Mouse (Mus musculus): ENCODE data around the gene Gchfr. TPM values are rescaled to one million over a fixed set of nuclear protein-coding genes. Genes with fewer than 3 reads are reported as not detected.

Gene Gchfr
- polyA plus RNA-seq, 1 experiment from 2014 or later, result 15.5 TPM

- Histone ChIP-seq H3K27ac (no peak overlapping the region), H3K27me3 (peaks cover 8% of the 10 kb centered on the region; the same call in 1 of the 2 replicates), H3K9ac (replicated peaks) (no peak overlapping the region), H3K4me1 (replicated peaks) (peaks cover 25% of the 10 kb centered on the region), H3K9me3 (no peaks in the 10 kb centered on the region), H3K36me3 (peaks cover 14% of the 10 kb centered on the region), H3K4me2 (replicated peaks) (no peak overlapping the region), H3K4me3 (replicated peaks) (peak overlapping the region; percentile 99)
- ATAC-seq, result no peak
Observed at GRCm38 (mm10) chr2:119157836-119158235, 9.7 kb upstream of the Gchfr start.

- peak overlapping the region; percentile 10; the same call in 1 of the 2 replicates for H3K9ac ChIP-seq (replicated peaks)
- 30% methylated on average over 2 of the region's 2 CpGs for WGBS
Observed at GRCm38 (mm10) chr2:119161247-119161646, 6.3 kb upstream of the Gchfr start.

GRCm38 (mm10) chr2:119163135-119163534, 4.4 kb upstream of the Gchfr start:
- Histone ChIP-seq H3K36me3 (no peaks in the 10 kb centered on the region), H3K27ac (no peak overlapping the region), H3K4me3 (replicated peaks) (no peak overlapping the region), H3K4me2 (replicated peaks) (no peak overlapping the region), H3K4me1 (replicated peaks) (peaks cover 20% of the 10 kb centered on the region), H3K27me3 (peaks cover 54% of the 10 kb centered on the region), H3K9ac (replicated peaks) (no peak overlapping the region), H3K9me3 (no peaks in the 10 kb centered on the region)
- WGBS, result 85% methylated on average over 3 of the region's 3 CpGs
- no peak for ATAC-seq

More at GRCm38 (mm10) chr2:119161247-119161646, 6.3 kb upstream of the Gchfr start:
- Histone ChIP-seq H3K4me2 (replicated peaks) (no peak overlapping the region), H3K4me1 (replicated peaks) (peaks cover 9% of the 10 kb centered on the region), H3K27me3 (peaks cover 35% of the 10 kb centered on the region), H3K9me3 (no peaks in the 10 kb centered on the region), H3K36me3 (no peaks in the 10 kb centered on the region), H3K27ac (no peak overlapping the region), H3K4me3 (replicated peaks) (no peak overlapping the region)
- ATAC-seq, result no peak

- H3K27ac ChIP-seq, result no peak overlapping the region
- 87% methylated on average over 4 of the region's 4 CpGs for WGBS
- no peak overlapping the region for H3K4me2 ChIP-seq (replicated peaks)
- peaks cover 61% of the 10 kb centered on the region for H3K27me3 ChIP-seq
- H3K9me3 ChIP-seq, result no peaks in the 10 kb centered on the region
- ATAC-seq, result no peak
- H3K4me1 ChIP-seq (replicated peaks), result peaks cover 20% of the 10 kb centered on the region
- no peak overlapping the region for H3K9ac ChIP-seq (replicated peaks)
- no peaks in the 10 kb centered on the region for H3K36me3 ChIP-seq
- H3K4me3 ChIP-seq (replicated peaks), result no peak overlapping the region
Observed at GRCm38 (mm10) chr2:119163999-119164398, 3.6 kb upstream of the Gchfr start.

GRCm38 (mm10) chr2:119165401-119165800, 2.2 kb upstream of the Gchfr start:
- H3K27ac ChIP-seq, result no peak overlapping the region
- no peak overlapping the region for H3K4me2 ChIP-seq (replicated peaks)
- no peaks in the 10 kb centered on the region for H3K36me3 ChIP-seq
- H3K4me1 ChIP-seq (replicated peaks), result peaks cover 20% of the 10 kb centered on the region
- H3K9ac ChIP-seq (replicated peaks), result no peak overlapping the region
- no peaks in the 10 kb centered on the region for H3K9me3 ChIP-seq
- H3K4me3 ChIP-seq (replicated peaks), result no peak overlapping the region
- H3K27me3 ChIP-seq, result peaks cover 59% of the 10 kb centered on the region
- no peak for ATAC-seq

- WGBS, result 2% methylated on average over 26 of the region's 26 CpGs
- Histone ChIP-seq H3K27me3 (peaks cover 54% of the 10 kb centered on the region), H3K4me3 (replicated peaks) (peak overlapping the region; percentile 54)
Observed at GRCm38 (mm10) chr2:119167866-119168256, 288 bp downstream of the Gchfr start.

GRCm38 (mm10) chr2:119170282-119170681, 2.7 kb downstream of the Gchfr start:
- 84% methylated on average over 2 of the region's 2 CpGs for WGBS
- Histone ChIP-seq H3K36me3 (peaks cover 10% of the 10 kb centered on the region), H3K9me3 (no peaks in the 10 kb centered on the region), H3K27ac (no peak overlapping the region), H3K27me3 (peaks cover 37% of the 10 kb centered on the region), H3K9ac (replicated peaks) (no peak overlapping the region), H3K4me2 (replicated peaks) (no peak overlapping the region), H3K4me1 (replicated peaks) (peaks cover 45% of the 10 kb centered on the region), H3K4me3 (replicated peaks) (no peak overlapping the region)
- ATAC-seq, result no peak

More at GRCm38 (mm10) chr2:119167866-119168256, 288 bp downstream of the Gchfr start:
- H3K9ac ChIP-seq (replicated peaks), result peak overlapping the region; percentile 62
- peaks cover 26% of the 10 kb centered on the region for H3K4me1 ChIP-seq (replicated peaks)
- ATAC-seq, result peak; percentile 54
- no peak overlapping the region for H3K27ac ChIP-seq
- peak overlapping the region; percentile 99 for H3K4me2 ChIP-seq (replicated peaks)
- no peaks in the 10 kb centered on the region for H3K36me3 ChIP-seq
- H3K9me3 ChIP-seq, result no peaks in the 10 kb centered on the region

- Histone ChIP-seq H3K4me3 (replicated peaks) (no peak overlapping the region), H3K4me1 (replicated peaks) (peaks cover 44% of the 10 kb centered on the region), H3K9me3 (no peaks in the 10 kb centered on the region), H3K27ac (no peak overlapping the region), H3K4me2 (replicated peaks) (no peak overlapping the region), H3K27me3 (peaks cover 24% of the 10 kb centered on the region), H3K9ac (replicated peaks) (no peak overlapping the region), H3K36me3 (peaks cover 17% of the 10 kb centered on the region)
- WGBS, result 83% methylated on average over 8 of the region's 8 CpGs
- no peak for ATAC-seq
Observed at GRCm38 (mm10) chr2:119171574-119171973, 4.0 kb downstream of the Gchfr start.

GRCm38 (mm10) chr2:119172446-119172845, 4.9 kb downstream of the Gchfr start:
- peak overlapping the region; percentile 48; the same call in 1 of the 2 replicates for H3K9ac ChIP-seq (replicated peaks)
- H3K27me3 ChIP-seq, result peaks cover 15% of the 10 kb centered on the region
- H3K4me3 ChIP-seq (replicated peaks), result no peak overlapping the region
- H3K27ac ChIP-seq, result peak overlapping the region; percentile 67
- WGBS, result 80% methylated on average over 7 of the region's 7 CpGs
- no peaks in the 10 kb centered on the region for H3K9me3 ChIP-seq
- H3K36me3 ChIP-seq, result peaks cover 25% of the 10 kb centered on the region
- peaks cover 35% of the 10 kb centered on the region for H3K4me1 ChIP-seq (replicated peaks)
- peak overlapping the region; percentile 25; the same call in 1 of the 2 replicates for H3K4me2 ChIP-seq (replicated peaks)
- ATAC-seq, result no peak

GRCm38 (mm10) chr2:119172862-119173576, 5.4 kb downstream of the Gchfr start:
- H3K36me3 ChIP-seq, result peaks cover 30% of the 10 kb centered on the region
- ATAC-seq, result peak; percentile 46
- H3K27ac ChIP-seq, result peak overlapping the region; percentile 67
- H3K4me1 ChIP-seq (replicated peaks), result peaks cover 30% of the 10 kb centered on the region
- peak overlapping the region; percentile 25 for H3K4me2 ChIP-seq (replicated peaks)
- no peaks in the 10 kb centered on the region for H3K9me3 ChIP-seq
- H3K4me3 ChIP-seq (replicated peaks), result no peak overlapping the region
- peaks cover 9% of the 10 kb centered on the region for H3K27me3 ChIP-seq
- H3K9ac ChIP-seq (replicated peaks), result peak overlapping the region; percentile 48
- 25% methylated on average over 13 of the region's 13 CpGs for WGBS

GRCm38 (mm10) chr2:119173991-119174651, 6.5 kb downstream of the Gchfr start, which contains the start of gene Gm14137:
Gm14137 (plus strand) TSS chr2:119174509.
- 42% methylated on average over 8 of the region's 8 CpGs for WGBS
- 0 out of 2 replicates have a peak, but pooled peaks have one; percentile 35 for ATAC-seq
- no peak within 1 kb of the TSS for H3K4me3 ChIP-seq (replicated peaks)
- H3K4me1 ChIP-seq (replicated peaks), result peaks cover 28% of the 10 kb centered on the region
- no peaks in the 10 kb centered on the region for H3K9me3 ChIP-seq
- peaks cover 41% of the 10 kb centered on the region for H3K36me3 ChIP-seq
- H3K27me3 ChIP-seq, result peaks cover under 1% of the 10 kb centered on the region; the same call in 1 of the 2 replicates
- H3K9ac ChIP-seq (replicated peaks), result peak within 1 kb of the TSS; percentile 48
- H3K27ac ChIP-seq, result no peak within 1 kb of the TSS
- no peak within 1 kb of the TSS; the same call in 1 of the 2 replicates for H3K4me2 ChIP-seq (replicated peaks)

GRCm38 (mm10) chr2:119174866-119175265, 7.3 kb downstream of the Gchfr start:
- Histone ChIP-seq H3K36me3 (peaks cover 49% of the 10 kb centered on the region), H3K9ac (replicated peaks) (0 out of 2 replicates have a peak overlapping the region, but pooled peaks have one; percentile 19), H3K27me3 (no peaks in the 10 kb centered on the region), H3K9me3 (no peaks in the 10 kb centered on the region), H3K27ac (no peak overlapping the region), H3K4me1 (replicated peaks) (peaks cover 28% of the 10 kb centered on the region), H3K4me3 (replicated peaks) (no peak overlapping the region), H3K4me2 (replicated peaks) (no peak overlapping the region)
- 53% methylated on average over 14 of the region's 14 CpGs for WGBS
- no peak for ATAC-seq
